Mouse (Mus musculus) colon, adult 2 months (tissue): ENCODE results near the gene 4930412O13Rik. TPM values are rescaled to one million over a fixed set of nuclear protein-coding genes. Genes with fewer than 3 reads are reported as not detected.

ENCODE experiments used
- polyA plus RNA-seq: library from polyadenylated mRNA; depleted of rRNA; stranded (reverse); fragments of >200 nt; gene quantifications from 2 replicates; pipeline ENCODE4 v1.2.3, GENCODE M21; 2012; rRNA removed

4930412O13Rik gene
- polyA plus RNA-seq: not detected in 2 replicates

DNA sequence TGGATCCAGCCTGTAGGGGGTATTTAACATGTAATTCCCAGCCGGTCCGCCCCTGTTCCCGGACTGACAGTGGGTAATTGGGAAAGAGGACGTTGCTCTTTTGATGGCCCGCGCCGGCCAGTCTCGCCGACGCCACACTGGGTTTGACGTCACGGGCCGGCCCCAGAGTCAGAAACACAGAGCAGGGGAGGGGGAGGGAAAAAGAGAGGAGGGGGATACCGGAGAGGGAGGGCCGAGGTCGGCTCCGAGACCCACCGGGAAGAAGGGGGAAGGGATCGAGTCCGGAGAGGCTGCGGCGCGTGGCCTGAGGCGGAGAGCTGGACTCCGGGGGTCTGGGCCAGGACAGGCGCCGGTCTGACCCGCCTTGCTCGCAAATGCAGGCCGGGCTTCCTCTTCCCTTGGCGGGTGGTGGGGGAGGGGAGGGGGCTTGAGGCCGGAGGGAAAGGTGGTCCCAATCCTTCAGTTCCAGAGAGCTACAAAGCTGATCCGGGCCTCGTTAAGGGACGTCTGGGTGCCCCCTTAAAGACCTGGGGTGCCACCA is at the start of gene 4930412O13Rik:
TSS of gene 4930412O13Rik (plus strand) at position 202 of the 541 bp plus-strand sequence.

DNA sequence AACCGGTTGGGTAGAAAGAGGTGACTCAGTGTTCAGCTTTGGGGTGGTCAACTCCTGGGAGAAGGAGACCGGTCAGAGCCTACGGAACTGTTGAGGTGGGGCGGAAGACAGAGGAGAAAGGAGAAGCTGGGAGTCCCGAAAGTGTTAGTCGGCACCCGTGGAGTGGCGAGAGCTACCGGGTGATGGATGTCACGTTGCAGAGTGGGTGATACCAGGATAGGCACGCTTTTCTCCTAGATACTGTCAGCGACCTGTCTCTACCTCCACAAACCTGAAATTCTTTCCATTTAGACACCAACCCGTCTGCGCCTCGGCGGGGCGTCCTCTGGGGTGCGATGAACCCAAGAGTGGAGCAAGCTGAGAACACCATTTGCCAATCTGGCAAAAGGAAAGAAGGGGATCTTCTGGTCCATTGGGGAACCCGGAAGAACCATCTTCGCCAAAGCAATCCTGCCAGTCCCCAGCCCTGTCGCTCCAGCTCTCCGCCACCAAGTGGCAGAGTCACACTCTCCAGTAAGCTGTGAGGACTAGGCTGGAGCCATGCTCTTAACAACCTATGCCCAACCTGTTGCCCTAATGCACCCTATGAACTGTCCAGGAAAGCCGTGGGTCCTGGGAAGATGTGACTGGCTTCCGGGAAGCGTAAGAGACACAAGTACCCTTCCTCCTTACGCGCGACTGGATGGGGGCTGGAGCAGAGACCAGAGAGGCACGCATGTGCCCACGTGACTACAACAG is 8.0 kb downstream of the 4930412O13Rik start, which contains the start of gene 9230102O04Rik:
TSS of gene 9230102O04Rik (minus strand) at position 628 of the 738 bp plus-strand sequence.

DNA sequence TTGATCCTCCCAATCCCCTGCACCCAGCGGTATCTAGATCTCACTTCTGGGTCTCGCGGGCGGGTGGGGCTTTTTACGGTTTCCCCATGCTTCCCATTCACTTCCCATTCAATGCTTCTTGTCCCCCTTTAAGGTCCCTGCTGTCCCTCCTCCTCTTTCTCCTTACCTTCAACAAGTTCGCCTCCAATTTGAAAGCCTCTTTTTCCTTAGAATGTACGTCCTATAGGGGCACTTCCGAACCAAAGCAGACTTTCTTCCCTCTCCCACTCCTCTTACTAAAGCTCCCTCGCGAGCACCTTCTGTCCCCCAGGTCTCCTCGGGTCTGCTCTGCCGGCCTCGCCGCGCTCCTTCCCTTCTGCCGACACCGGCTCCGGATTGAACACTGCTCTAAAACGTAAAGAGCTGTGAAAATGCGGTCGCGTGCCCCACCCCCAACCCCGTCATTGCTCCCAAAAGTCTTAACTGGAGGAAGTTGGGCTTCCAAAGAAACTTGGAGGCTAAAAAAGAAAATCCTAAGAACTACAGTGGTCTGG is 8.7 kb downstream of the 4930412O13Rik start, which contains the start of gene Gata3:
TSS of gene Gata3 (minus strand) at position 384 of the 533 bp plus-strand sequence.

Other genes with a start within 250 kb of the 4930412O13Rik start
- not detected in 2 replicates for gene 9230102O04Rik, start 8.3 kb downstream of the 4930412O13Rik start, polyA plus RNA-seq
- gene Gata3, start 8.8 kb downstream of the 4930412O13Rik start, polyA plus RNA-seq: 0.98 and 1.3 TPM in 2 replicates
- 4.5 and 6.9 TPM in 2 replicates for gene Taf3, start 167.3 kb downstream of the 4930412O13Rik start, polyA plus RNA-seq
- 258 and 291 TPM in 2 replicates for gene Atp5c1, start 199.3 kb downstream of the 4930412O13Rik start, polyA plus RNA-seq
- 1.6 and 1.9 TPM in 2 replicates for gene Kin, start 199.3 kb downstream of the 4930412O13Rik start, polyA plus RNA-seq